Mouse (Mus musculus): ENCODE data around the gene D430042O09Rik.

GRCm38 (mm10) chr7:125694056-125694455, 13.6 kb upstream of the D430042O09Rik start:
- TF ChIP-seq CTCF (IDR thresholded peaks at IDR 0.05; ENCODE audit: low read depth, low read length) (no peak), POLR2A (IDR thresholded peaks at IDR 0.05; ENCODE audit: extremely low read depth, insufficient read depth, low read length) (no peak)

Measured in liver, adult 2 months (tissue).